Mouse (Mus musculus) neural tube, embryonic 14.5 days (tissue): ENCODE data around the gene Sdc3. TPM values are rescaled to one million over a fixed set of nuclear protein-coding genes. Genes with fewer than 3 reads are reported as not detected.

Source experiments
- ATAC-seq: fragments of 200-750 bp; cut with Nextera tagmentation; 2 replicates; pipeline ENCODE4 v1.8.0; 2017; ENCODE audit warnings: low read depth, mild to moderate bottlenecking, moderate TSS enrichment, moderate library complexity
- H3K27ac ChIP-seq: fragments of 300-500 bp; sonication (generic); 2 replicates; pipeline ENCODE4 v1.5.1; 2014; ENCODE audit warnings: low read depth, mild to moderate bottlenecking, control low read depth, low read length, moderate library complexity, mixed read lengths
- H3K27me3 ChIP-seq: fragments of 300-500 bp; sonication (generic); 2 replicates; pipeline ENCODE4 v1.6.1; 2014; ENCODE audit warnings: low read length; ENCODE audit not compliant: control insufficient read depth, insufficient read depth
- H3K36me3 ChIP-seq: fragments of 300-500 bp; sonication (generic); 2 replicates; pipeline ENCODE4 v1.6.1; 2014; ENCODE audit warnings: low read length, mixed read lengths; ENCODE audit not compliant: control insufficient read depth, insufficient read depth
- H3K4me1 ChIP-seq: fragments of 300-500 bp; sonication (generic); 2 replicates; pipeline ENCODE4 v1.6.1; 2014; ENCODE audit warnings: low read length; ENCODE audit not compliant: control insufficient read depth, insufficient read depth
- H3K4me2 ChIP-seq: fragments of 300-500 bp; sonication (generic); 2 replicates; pipeline ENCODE4 v1.6.1; 2014; ENCODE audit warnings: mild to moderate bottlenecking, low read depth, low read length, control low read depth
- H3K4me3 ChIP-seq: fragments of 300-500 bp; sonication (generic); 2 replicates; pipeline ENCODE4 v1.5.1; 2014; ENCODE audit warnings: low read depth, low read length, control low read depth, mixed read lengths
- H3K9ac ChIP-seq: fragments of 300-500 bp; sonication (generic); replicated peaks from 2 replicates; pipeline ENCODE4 v1.6.1; 2014; ENCODE audit warnings: low read depth, mild to moderate bottlenecking, control low read depth, low read length, mixed read lengths
- H3K9me3 ChIP-seq: fragments of 300-500 bp; sonication (generic); 2 replicates; pipeline ENCODE4 v1.6.1; 2016; ENCODE audit warnings: low read length; ENCODE audit not compliant: control insufficient read depth
- WGBS: fragments of 180-500 bp; shearing (Covaris S2); extraction: QIAGEN DNeasy Blood & Tissue Kit; methylation state at CpG from one replicate; pipeline ENCODE4 v1.1.7; 2014; 5-methylcytosine and 5-hydroxymethylcytosine counted together
- polyA plus RNA-seq: library from polyadenylated mRNA; unstranded; fragments of >200 nt; fragmentation: Nextera tagmentation; extraction: Ambion mirVana; gene quantifications from 2 replicates; pipeline ENCODE4 v1.2.1, GENCODE M21; 2014

Gene Sdc3
- polyA plus RNA-seq, 1 experiment from 2014 or later: 83.4 TPM

- no peak overlapping the region for H3K4me2 ChIP-seq
- H3K9ac ChIP-seq: 0 out of 2 replicates have a peak overlapping the region, but pooled peaks have one; percentile 21
- no peak overlapping the region for H3K4me3 ChIP-seq
- no peaks in the 10 kb centered on the region for H3K36me3 ChIP-seq
- peaks cover 39% of the 10 kb centered on the region for H3K4me1 ChIP-seq
- ATAC-seq: no peak; the same call in 1 of the 2 replicates
- H3K27ac ChIP-seq: no peak overlapping the region
- H3K27me3 ChIP-seq: no peaks in the 10 kb centered on the region
- no peaks in the 10 kb centered on the region for H3K9me3 ChIP-seq
- WGBS: 34% methylated on average over 4 of the region's 4 CpGs
These were observed 6.8 kb downstream of the Sdc3 start for GRCm38 (mm10) chr4:130799118-130799517.

- Histone ChIP-seq H3K27ac (no peak overlapping the region), H3K27me3 (no peaks in the 10 kb centered on the region), H3K9me3 (no peaks in the 10 kb centered on the region), H3K4me3 (no peak overlapping the region), H3K4me1 (peaks cover 35% of the 10 kb centered on the region), H3K36me3 (no peaks in the 10 kb centered on the region), H3K9ac (no peak overlapping the region), H3K4me2 (no peak overlapping the region)
- 73% methylated on average over 5 of the region's 5 CpGs for WGBS
- ATAC-seq: no peak
These were observed 7.2 kb downstream of the Sdc3 start for GRCm38 (mm10) chr4:130799582-130799981.

GRCm38 (mm10) chr4:130800147-130800546 lies 7.8 kb downstream of the Sdc3 start:
- Histone ChIP-seq H3K4me2 (no peak overlapping the region), H3K27me3 (no peaks in the 10 kb centered on the region), H3K36me3 (no peaks in the 10 kb centered on the region), H3K9ac (no peak overlapping the region), H3K4me1 (peaks cover 37% of the 10 kb centered on the region), H3K27ac (no peak overlapping the region), H3K9me3 (no peaks in the 10 kb centered on the region), H3K4me3 (no peak overlapping the region)
- 85% methylated on average over 6 of the region's 6 CpGs for WGBS
- no peak for ATAC-seq

- ATAC-seq: no peak
- H3K4me3 ChIP-seq: no peak overlapping the region
- 95% methylated on average over 5 of the region's 5 CpGs for WGBS
- H3K4me1 ChIP-seq: peaks cover 34% of the 10 kb centered on the region
- H3K9ac ChIP-seq: no peak overlapping the region
- no peaks in the 10 kb centered on the region for H3K36me3 ChIP-seq
- H3K27me3 ChIP-seq: no peaks in the 10 kb centered on the region
- H3K9me3 ChIP-seq: no peaks in the 10 kb centered on the region
- H3K27ac ChIP-seq: no peak overlapping the region
- no peak overlapping the region for H3K4me2 ChIP-seq
These were observed 8.9 kb downstream of the Sdc3 start for GRCm38 (mm10) chr4:130801198-130801597.

- Histone ChIP-seq H3K4me1 (peaks cover 34% of the 10 kb centered on the region), H3K9me3 (no peaks in the 10 kb centered on the region), H3K4me2 (no peak overlapping the region), H3K36me3 (no peaks in the 10 kb centered on the region), H3K27ac (no peak overlapping the region), H3K4me3 (no peak overlapping the region), H3K9ac (no peak overlapping the region), H3K27me3 (no peaks in the 10 kb centered on the region)
- ATAC-seq: no peak
- 52% methylated on average over 10 of the region's 10 CpGs for WGBS
These were observed 9.4 kb downstream of the Sdc3 start for GRCm38 (mm10) chr4:130801624-130802329.

- no peak overlapping the region for H3K4me3 ChIP-seq
- no peaks in the 10 kb centered on the region for H3K27me3 ChIP-seq
- no peak overlapping the region for H3K27ac ChIP-seq
- no peaks in the 10 kb centered on the region for H3K9me3 ChIP-seq
- no peaks in the 10 kb centered on the region for H3K36me3 ChIP-seq
- peaks cover 20% of the 10 kb centered on the region for H3K4me1 ChIP-seq
- no peak overlapping the region for H3K9ac ChIP-seq
- ATAC-seq: no peak
- no peak overlapping the region for H3K4me2 ChIP-seq
- 78% methylated on average over 2 of the region's 2 CpGs for WGBS
These were observed 11.3 kb downstream of the Sdc3 start for GRCm38 (mm10) chr4:130803591-130803990.

- Histone ChIP-seq H3K27me3 (no peaks in the 10 kb centered on the region), H3K9me3 (no peaks in the 10 kb centered on the region), H3K36me3 (no peaks in the 10 kb centered on the region), H3K4me3 (no peak overlapping the region), H3K27ac (peak overlapping the region; percentile 40; the same call in 1 of the 2 replicates), H3K4me2 (no peak overlapping the region), H3K4me1 (peaks cover 19% of the 10 kb centered on the region), H3K9ac (no peak overlapping the region)
- WGBS: 47% methylated on average over 2 of the region's 2 CpGs
- no peak for ATAC-seq
These were observed 12.0 kb downstream of the Sdc3 start for GRCm38 (mm10) chr4:130804292-130804691.

GRCm38 (mm10) chr4:130804771-130805361 lies 12.5 kb downstream of the Sdc3 start:
- Histone ChIP-seq H3K36me3 (no peaks in the 10 kb centered on the region), H3K9ac (no peak overlapping the region), H3K27me3 (no peaks in the 10 kb centered on the region), H3K27ac (peak overlapping the region; percentile 70), H3K4me2 (no peak overlapping the region), H3K4me1 (peaks cover 19% of the 10 kb centered on the region), H3K9me3 (no peaks in the 10 kb centered on the region), H3K4me3 (no peak overlapping the region)
- peak; percentile 62 for ATAC-seq
- 24% methylated on average over 7 of the region's 7 CpGs for WGBS

- no peaks in the 10 kb centered on the region for H3K9me3 ChIP-seq
- H3K9ac ChIP-seq: no peak overlapping the region
- WGBS: 57% methylated on average over 7 of the region's 7 CpGs
- no peak overlapping the region for H3K4me2 ChIP-seq
- peaks cover 19% of the 10 kb centered on the region for H3K4me1 ChIP-seq
- H3K27me3 ChIP-seq: no peaks in the 10 kb centered on the region
- ATAC-seq: no peak
- no peak overlapping the region for H3K4me3 ChIP-seq
- H3K27ac ChIP-seq: no peak overlapping the region
- H3K36me3 ChIP-seq: no peaks in the 10 kb centered on the region
These were observed 13.4 kb downstream of the Sdc3 start for GRCm38 (mm10) chr4:130805746-130806145.
